Mouse (Mus musculus) heart, postnatal 0 days (tissue): ENCODE data around the gene 1110002E22Rik.

Source experiments
- CTCF ChIP-seq: IDR thresholded peaks from 2 replicates; pipeline ENCODE4 v1.5.1; 2016; ENCODE audit warnings: antibody characterized with exemption, control low read depth, low read depth
- EP300 ChIP-seq: IDR thresholded peaks from 2 replicates; pipeline ENCODE4 v1.6.1; 2016; ENCODE audit warnings: antibody characterized with exemption, low read depth

GRCm38 (mm10) chr3:138123842-138124241 is 59.0 kb downstream of the 1110002E22Rik start:
- TF ChIP-seq CTCF (no peak), EP300 (no peak)
